Mouse (Mus musculus) embryo, embryonic 10 days (tissue): ENCODE data around the gene Acot13.
A peak's percentile ranks its signal among the peaks of the same experiment; 100 is the strongest.
"Not testable (repeated sequence)": the region's sequence is repeated elsewhere in the genome, so short reads cannot be mapped to it uniquely, and the experiment has no call there.

Experiments used
- DNase-seq: peaks from one replicate; pipeline ENCODE4 v3.0.0-alpha.2; 2015; ENCODE audit warnings: low spot score

Acot13 gene

GRCm38 (mm10) chr13:24786014-24786490 lies 45.3 kb downstream of the Acot13 start:
- no peak for DNase-seq

- DNase-seq: no peak
These were observed 49.4 kb downstream of the Acot13 start for GRCm38 (mm10) chr13:24781916-24782315.

- no peak for DNase-seq
These were observed 52.5 kb downstream of the Acot13 start for GRCm38 (mm10) chr13:24778706-24779380.

GRCm38 (mm10) chr13:24778026-24778425 lies 53.3 kb downstream of the Acot13 start:
- DNase-seq: no peak

GRCm38 (mm10) chr13:24776146-24776844 lies 55.0 kb downstream of the Acot13 start:
- DNase-seq: peak; percentile 80

- not testable (repeated sequence) for DNase-seq
These were observed 59.9 kb downstream of the Acot13 start for GRCm38 (mm10) chr13:24771482-24771881.
